Mouse (Mus musculus) thymus, adult 18-20 months (tissue): ENCODE data around the gene Dpp9.

Experiments used
- DNase-seq, 2 experiments: peaks; one replicate each; pipeline ENCODE4 v3.0.0; 2022; ENCODE audit warnings: mixed read lengths in 2 of 2

Gene Dpp9

GRCm38 (mm10) chr17:56229943-56230342, 11.2 kb upstream of the Dpp9 start:
- no peak for DNase-seq

DNA sequence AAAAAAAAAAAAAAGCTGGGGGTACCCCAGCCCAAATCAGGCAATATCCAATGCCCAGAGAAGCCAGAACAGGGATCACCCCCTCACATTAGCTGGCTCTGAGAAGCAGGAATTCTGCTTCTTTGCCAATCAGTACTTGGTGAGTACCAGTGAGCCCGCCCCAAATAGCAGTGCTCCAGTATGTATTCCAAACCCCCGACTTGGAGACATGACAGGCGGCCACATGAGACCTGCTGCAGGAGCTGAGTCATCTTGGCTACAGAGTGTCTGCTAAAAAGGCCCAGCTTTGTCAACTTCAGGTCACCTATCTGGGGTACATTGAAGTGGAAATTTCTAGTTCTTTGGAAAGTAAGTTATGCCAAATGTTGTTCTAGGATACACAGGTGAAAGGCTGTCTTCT, 7.9 kb upstream of the Dpp9 start:
- DNase-seq: no peak

GRCm38 (mm10) chr17:56224916-56225315, 6.2 kb upstream of the Dpp9 start:
- DNase-seq: no peak

DNA sequence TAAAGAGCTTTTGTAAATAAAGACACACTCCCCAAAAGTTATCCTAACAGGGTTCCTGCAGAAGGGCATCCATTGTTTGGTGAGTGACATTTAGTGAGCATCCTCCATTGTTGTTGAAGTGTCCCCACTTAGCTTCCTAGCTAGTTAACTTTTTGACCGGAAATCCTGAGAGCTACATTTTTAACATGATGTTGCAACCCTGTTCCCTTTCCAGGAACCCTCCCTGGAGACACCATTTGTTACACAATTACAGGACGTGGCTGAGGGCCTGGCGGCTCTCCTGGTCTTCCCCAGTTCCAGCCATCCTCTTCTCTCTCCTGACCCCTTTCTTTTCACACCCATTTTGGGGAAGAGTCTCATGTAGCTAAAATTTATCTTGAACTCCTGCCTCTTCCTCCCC, 1.1 kb upstream of the Dpp9 start:
- DNase-seq: no peak

DNA sequence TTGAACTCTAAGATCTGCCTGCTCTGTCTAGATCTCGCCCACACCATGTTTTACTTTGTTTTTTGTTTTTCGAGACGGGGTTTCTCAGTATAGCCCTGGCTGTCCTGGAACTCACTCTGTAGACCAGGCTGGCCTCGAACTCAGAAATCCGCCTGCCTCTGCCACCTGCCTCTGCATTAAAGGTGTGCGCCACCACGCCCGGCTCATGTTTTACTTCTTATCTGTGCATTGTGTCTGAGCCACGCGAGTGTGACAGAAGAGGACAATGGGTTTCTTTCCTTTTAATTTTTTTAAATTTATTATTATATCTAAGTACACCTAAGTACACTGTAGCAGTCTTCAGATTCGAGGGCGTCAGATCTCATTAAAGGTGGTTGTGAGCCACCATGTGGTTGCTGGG, 546 bp upstream of the Dpp9 start:
- no peak for DNase-seq

DNA sequence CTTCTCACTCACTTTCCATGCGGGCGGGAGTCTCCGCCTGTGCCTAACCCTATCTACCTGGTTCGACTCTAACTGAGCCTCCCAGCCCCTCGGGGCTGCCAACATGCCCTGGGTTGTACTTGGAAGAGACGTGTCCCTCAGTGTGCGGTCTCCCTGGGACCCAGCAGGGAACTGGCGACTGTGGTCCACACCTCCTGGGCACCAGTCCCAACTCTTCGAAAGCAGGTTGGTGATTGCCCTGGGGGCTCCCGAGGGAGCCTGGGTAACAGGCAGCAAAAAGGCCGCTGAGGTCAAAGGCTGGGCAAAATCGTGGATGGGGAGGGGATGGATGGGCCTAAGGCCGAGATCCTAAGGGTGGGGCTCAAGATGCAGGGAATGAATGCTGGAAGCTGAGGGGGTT, 1.0 kb downstream of the Dpp9 start:
- peak in 1 of 2 experiments; percentile 25 for DNase-seq

DNA sequence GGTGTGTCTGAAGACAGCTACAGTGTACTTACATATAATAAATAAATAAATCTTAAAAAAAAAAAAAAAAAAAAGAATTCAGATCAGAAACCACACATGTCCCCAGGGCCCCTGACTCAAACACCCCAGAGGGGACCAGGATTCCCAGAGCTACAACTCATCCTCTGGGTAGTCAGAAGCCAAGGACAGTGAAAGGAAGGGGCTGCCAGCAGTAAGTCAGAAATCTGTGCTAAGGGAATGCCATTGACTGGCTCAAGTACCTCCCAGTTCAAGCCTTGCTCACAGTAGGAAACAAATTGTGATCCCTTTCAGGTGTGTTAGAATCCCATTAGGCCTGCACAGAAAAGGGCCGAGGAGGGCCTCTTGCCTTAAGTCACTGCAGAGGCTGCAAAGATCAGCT, 4.5 kb downstream of the Dpp9 start:
- no peak for DNase-seq

GRCm38 (mm10) chr17:56212676-56213075, 6.0 kb downstream of the Dpp9 start:
- DNase-seq: no peak

- DNase-seq: no peak
Observed at GRCm38 (mm10) chr17:56211090-56211489, 7.6 kb downstream of the Dpp9 start.

GRCm38 (mm10) chr17:56208821-56209220, 9.9 kb downstream of the Dpp9 start:
- no peak for DNase-seq

DNA sequence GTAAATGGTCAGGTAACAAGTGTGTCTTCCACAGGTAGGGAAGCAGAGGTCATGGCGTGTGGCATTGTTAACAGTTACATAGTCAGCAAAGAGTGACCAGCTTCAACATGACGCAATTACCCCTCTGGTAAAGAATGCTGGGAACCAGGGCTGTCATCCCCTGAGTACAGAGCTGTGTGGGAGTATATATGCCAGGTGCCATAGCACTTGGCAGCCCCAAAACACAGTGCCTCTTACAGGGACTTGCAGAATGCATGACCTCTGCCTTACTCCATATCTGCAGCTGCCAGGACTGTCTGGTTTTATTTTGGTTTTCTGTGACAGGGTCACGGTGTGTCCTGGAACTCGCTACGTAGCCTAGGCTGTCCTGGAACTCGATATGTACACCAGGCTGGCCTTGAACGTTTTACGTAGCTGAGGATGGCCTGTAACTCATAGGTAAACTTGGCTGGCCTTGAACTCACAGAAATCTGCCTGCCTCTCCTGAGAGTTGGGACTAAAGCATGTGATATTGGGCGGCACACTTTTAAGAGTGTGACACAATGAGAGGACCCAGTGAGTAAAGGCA, 10.7 kb downstream of the Dpp9 start:
- DNase-seq: no peak

GRCm38 (mm10) chr17:56206986-56207674, 11.6 kb downstream of the Dpp9 start:
- no peak for DNase-seq

GRCm38 (mm10) chr17:56206276-56206884, 12.3 kb downstream of the Dpp9 start:
- no peak for DNase-seq

GRCm38 (mm10) chr17:56203729-56204128, 15.0 kb downstream of the Dpp9 start:
- DNase-seq: no peak

- DNase-seq: no peak
Observed at GRCm38 (mm10) chr17:56202476-56202875, 16.2 kb downstream of the Dpp9 start.

DNA sequence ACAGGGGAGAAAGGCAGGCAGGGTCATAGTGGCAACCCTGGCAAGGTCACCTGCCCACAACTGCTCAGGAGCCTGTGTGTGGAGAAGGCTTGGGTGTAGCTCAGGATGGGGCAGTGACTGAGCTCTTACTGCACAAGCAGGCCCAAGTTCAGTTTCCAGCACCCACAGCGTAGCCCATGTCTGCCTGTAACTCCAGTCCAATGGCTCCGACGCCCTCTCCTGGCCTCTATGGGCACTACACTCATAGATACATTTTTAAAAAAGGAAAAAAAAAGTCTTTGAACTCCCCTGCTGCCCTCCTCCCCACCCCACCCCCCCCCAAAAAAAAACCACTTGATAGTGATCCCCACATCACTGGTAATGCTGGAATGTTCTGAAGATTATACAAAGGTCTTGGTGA, 17.1 kb downstream of the Dpp9 start:
- DNase-seq: no peak

GRCm38 (mm10) chr17:56200586-56200985, 18.1 kb downstream of the Dpp9 start:
- no peak for DNase-seq

DNA sequence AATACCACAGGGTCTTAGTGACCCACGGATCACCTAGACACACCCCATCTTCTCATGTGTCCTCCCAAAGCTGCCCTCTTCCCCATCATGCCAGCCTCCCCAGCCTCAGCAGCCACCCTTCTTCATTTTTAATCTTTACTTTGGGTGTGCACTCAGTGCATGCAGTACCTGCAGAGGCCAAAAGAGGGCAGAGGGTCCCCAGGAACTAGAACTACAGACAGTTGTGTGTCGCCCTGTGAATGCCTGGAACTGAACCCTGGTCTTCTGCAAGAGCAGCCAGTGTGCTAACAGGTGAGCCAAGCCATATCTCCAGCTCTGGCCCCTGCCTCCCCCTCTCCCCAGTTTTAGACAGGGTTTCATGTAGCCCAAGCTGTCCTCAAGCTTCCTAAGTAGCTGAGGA, 21.8 kb downstream of the Dpp9 start:
- no peak for DNase-seq

DNA sequence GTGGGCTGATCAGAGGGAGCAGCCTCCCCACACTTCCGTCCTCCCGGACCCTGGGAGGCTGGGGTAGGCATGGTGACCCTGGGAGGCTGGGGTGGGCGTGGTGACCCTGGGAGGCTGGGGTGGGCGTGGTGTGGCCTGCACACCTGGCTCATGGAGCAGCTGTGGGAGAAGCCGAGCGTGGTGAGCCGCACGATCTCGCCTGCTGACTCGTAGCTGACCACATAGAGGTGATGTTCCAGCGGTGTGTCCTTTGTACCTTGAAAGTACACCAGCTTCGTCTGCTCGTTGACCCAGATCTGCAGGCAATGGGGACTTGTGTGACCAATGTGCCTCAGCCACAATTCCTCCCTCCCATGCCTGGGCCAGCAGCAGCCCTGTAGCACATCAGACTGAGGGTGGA, 23.9 kb downstream of the Dpp9 start:
- DNase-seq: no peak

DNA sequence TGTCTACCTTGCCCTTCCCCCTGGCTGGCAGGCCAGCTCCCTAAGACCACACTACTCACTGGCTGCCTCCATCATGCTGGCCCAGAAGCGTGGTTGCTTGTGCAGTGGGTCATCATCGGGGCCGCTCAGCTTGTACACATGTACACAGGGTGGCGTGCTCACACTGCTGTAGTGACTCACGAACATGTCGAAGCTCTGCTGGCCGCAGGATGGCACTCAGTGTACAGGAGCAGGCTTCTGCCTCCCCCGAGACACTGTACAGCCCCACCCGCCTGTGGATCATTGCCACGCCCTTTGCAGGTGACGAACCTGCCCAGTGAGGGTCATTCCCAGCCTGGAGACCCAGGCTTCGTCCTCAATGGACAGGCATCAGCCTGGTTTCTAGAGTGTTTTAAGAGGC, 24.3 kb downstream of the Dpp9 start:
- DNase-seq: no peak

DNA sequence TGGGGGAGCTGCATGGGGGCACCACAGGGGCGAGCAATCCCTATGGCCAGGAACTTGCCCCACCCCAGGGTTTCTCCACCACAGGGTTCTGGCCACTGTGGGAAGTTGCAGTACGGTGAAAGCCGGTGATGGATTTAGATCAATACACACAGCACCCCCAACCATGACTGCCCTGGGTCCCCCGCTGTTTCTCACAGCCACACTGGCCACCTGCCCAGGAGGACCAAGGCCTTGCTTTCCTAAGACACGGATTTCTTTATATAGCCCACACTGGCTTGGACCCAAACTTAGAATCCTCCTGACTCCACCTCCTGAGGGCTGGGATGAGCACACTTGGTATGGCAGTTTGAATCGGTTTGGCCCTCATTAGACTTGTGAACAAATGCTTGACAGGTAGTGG, 27.4 kb downstream of the Dpp9 start:
- no peak for DNase-seq

DNA sequence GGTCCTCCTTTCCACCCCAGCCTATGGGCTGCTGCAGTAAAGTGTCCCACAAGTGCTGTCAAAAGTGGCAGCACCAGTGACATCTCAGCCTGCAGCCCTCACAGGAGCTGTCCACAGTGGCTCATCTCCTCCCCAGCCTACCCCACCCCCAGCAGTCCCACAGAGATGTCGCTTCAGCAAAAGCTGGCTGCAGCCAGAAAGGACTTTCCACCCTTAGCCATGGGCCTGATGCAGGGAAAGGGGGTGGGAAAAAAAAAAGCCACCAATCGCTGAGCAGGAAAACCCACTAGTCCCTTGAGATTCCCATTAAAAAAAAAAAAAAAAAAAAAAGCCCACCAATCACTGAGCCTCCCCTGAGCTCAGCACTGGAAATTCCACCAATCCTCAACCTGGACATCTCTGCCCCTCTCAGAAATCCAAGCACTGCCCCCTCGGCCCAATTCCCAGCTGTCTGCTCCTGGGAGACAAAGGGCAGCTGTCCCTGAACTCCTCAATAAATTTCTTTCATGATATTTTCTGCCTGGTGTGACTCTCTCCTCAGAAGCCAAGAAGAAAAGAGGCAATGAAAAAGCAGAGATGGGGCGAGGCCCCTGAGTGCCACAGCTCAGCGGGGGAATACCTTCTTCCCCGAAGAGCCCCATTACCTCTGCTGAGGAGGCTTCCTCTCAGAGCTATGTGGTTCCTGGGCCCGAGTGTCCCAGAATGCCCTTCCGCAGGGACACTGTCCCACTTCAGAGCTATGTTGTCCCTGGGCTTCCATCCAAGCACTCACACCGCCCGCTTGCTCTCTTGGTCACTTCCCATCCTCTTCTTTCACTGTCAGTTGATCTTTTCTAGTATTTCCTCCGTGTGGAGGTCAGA, 33.2 kb downstream of the Dpp9 start:
- no peak for DNase-seq

- peak; percentile 89 for DNase-seq
Observed at GRCm38 (mm10) chr17:56183658-56184103, 35.0 kb downstream of the Dpp9 start, which contains the start of gene Mydgf. Gene Mydgf, minus strand, starts transcription at chr17:56183920.
